Mouse (Mus musculus): ENCODE measurements at regions not wholly inside any gene's neighbourhood (a gene's known extent, or its start where the extent isn't known, plus 50 kb on each side); places are given as distances from the start of the nearest gene placed in this dataset.

DNA sequence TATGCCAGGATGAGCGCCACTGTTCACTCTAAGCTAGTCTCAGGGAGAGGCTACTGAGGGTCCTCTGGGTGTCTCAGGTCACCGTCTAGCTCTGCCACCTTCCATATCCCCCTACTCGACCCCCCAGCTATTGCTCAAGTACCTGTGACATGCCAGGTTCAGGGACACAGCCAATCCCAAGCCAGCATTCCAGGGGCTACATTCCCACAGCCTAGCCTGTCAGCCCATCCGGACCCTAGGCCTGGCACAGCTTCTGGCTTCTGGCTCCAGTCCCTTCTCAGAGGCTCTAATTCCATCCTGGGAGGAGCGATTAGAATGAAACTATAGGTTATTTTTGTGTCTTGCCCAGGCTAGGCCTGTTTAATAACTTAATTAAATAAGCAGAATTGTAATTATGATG is 105.2 kb downstream of the 1810010D01Rik start:
- DNase-seq: no peak

DNA sequence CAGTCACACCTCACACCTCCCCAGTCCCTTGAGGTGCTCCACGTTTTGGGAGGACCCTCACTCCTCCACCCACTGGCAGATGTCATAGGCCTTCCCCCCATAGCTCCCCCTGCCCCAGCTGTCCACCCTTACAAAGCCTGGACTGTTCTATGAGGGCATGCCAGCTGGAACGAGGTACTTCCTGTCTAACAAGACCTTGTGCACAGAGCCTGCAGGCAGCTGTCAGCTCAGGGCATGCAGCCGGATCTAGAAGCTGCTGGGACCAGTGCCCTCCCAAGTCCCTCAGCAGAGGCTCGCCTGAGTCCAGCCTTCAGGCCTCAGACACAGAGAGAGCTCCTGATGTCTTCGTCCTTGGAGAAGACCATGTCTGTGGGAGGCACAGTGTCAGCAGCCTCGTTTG is 105.7 kb downstream of the 1810010D01Rik start:
- peak; percentile 60 to 66 for DNase-seq

DNA sequence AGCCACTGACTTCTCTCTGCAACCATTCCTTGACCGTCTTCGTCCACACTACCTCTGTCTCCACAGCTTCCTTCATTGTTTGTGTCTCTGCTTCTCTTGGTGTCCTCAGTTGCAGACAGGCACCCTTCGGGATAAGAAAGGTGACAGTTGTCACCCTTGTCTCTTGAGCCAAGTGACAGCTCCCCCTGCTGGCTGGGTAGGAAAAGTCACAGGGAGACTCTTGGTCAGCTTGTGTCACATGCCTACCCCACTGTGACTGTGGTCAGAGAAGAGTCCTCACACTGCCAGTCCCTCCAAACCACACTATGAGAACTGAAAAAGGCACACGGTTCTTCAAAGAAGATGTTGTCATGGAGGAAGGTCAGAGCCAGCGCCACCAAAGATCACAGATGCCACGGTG is 109.6 kb downstream of the 1810010D01Rik start:
- peak in 1 of 2 experiments; percentile 58 for DNase-seq

DNA sequence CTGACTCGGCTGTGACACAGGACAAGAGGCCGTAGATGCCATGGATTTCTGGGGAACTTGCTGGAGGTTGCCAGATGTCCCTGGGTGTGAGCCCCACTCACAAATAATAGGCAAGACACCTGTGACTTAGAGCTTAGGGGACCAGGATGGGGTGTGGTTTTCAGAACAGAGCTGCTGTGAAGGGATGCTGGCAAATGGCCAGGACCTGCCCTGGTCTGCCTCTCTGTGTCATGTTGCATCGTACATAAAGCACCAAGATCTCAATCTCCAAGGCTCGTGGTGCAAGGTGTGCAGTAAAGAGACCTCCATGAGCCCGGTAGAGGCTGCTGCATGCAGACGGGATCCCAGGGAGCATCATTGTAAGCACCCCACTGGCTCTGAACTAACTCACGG is 113.8 kb downstream of the 1810010D01Rik start:
- peak in 1 of 2 experiments; percentile 36 for DNase-seq

DNA sequence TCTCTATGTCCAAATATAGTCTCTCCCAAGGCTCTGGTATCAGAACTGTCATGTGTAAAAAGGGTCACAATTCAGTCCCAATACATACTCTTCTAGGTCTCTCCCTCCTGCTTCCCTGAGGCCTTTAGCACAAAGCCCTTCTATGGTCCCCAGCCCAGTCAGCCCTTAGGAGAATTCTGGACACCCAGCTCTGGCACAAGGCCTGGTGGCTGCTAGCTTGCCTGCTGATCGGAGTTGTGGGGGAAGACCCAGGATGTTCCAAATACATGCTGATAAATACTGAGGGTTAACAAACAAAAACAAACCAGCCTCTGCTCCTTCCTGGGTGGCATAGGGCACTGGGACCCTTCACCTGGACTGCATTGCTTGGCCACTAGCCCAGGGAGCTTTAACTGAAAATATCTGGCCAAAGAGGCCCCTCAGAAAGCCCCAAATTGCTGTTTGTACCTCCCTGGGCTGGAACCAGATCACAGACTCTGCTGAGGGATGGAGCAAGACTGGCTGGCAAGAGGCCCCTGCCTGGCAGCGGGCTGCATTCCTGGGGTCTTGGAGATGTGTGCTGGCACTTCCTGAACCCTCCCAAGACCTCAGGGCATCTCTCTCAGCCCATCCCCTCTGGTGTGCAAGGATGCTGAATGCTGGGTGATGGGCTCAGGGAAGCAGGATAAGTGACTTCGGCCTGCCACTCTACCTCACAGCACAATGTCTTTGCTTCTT is 114.3 kb downstream of the 1810010D01Rik start:
- no peak for DNase-seq

DNA sequence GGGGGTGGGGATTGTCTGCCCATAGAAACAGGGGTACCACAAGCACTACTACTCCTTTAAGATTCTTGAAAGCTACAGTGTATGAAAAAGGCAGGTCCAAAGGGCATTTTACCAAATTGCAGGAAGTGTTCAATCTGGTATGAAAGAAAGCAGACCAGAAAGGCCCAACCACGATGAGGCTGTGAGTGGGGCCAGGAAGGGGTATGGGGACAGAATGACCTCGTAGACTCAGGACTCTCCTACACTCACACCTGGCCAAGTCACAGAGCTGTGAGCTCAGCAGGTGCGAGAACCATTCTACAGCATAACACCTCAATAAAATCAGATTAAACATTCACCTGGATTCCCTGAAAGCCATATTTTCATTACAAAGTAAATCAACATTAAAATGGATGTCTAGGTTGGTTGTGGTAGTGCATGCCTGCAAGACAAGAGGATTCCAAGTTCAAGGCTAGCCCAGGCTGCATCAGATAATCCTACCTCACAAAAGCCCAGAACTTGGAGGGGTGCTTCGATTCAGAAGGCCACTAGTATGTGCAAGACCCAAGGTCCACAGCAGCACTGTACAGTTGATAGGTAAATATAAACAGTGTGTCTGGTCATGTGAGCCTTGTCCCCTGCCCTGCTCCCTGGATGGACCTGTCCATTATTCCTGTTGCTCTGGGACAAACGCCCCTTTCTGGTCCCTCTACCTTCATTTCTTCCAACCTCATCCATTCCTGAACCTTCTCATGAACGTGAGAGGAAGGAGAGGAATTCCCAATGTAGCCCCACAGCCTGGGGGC is 115.3 kb downstream of the 1810010D01Rik start:
- DNase-seq: no peak

DNA sequence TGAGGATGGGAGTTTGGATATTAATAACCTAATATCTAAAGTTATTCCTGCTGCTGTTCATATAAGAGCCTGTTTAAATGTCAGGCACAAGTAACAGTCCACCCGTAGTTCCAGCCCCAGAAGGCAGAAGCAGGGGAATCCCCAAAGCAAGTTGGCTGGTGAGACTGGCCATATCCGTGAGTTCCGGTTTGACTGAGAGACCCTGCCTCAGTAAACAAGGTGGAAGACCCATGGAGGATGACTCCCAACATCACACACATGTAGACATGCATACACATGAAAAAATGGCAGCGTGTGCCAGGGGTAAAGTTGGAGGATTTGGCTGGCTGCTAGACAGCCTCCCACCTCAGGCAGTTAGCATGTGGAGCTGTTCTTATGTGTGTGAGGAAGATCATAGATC is 117.1 kb downstream of the 1810010D01Rik start:
- no peak for DNase-seq

DNA sequence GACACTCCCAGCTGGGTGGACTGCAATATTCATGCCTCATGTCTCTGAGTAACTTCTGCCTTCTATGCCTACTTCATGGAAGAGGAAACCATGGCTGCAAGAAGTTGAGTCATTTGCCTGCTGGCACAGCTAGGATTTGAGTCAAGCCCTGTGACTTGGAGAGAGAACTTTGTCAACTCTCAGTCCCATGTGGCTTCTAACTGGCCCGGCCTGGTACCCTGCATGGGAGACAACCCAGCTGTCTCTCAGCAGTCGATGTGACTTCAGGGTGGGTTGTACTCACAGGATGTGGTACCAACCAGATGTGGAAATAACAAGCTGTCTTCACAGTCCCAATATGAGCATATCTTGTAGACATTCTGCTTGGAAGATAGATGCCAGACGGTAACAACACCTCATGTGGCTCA is 118.6 kb downstream of the 1810010D01Rik start:
- DNase-seq: no peak

DNA sequence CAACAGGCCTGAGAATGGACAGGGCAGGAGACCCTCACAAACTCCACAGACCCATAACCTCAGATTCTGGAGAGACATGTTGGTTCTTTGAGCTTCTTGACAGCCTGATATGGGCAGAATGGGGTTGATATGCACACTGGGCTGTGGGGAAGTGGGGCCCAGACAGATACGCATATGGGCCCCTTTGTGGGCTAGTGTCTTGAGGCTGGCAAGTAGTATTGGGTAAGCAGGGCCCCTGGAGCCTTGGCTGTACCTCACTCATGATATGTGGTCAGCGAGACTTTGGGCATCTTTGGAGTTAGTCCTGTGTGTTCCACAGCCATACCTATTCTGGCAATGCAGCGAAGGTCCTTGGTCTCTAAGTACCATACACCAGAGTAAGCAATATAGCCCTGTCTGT is 119.3 kb downstream of the 1810010D01Rik start:
- no peak for DNase-seq

DNA sequence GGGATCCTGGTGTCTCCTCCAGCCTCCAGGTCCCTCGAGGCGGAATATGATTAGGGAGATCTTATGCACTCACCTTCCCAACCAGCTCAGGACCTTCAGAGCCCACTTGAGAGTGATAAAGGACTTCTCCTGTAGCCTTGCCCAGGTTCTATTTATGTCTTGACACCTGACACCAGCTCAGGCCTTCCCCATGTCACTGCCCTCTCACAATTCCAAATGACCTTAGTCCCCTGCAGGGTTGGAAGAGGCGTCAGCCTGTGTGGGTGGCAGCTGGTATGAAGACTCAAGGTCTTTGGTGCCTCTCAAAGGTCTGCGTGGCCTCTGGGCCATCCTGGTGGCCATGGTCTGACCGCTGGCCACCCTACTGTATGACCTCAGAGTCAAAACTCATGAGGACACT is 120.1 kb downstream of the 1810010D01Rik start:
- no peak for DNase-seq

DNA sequence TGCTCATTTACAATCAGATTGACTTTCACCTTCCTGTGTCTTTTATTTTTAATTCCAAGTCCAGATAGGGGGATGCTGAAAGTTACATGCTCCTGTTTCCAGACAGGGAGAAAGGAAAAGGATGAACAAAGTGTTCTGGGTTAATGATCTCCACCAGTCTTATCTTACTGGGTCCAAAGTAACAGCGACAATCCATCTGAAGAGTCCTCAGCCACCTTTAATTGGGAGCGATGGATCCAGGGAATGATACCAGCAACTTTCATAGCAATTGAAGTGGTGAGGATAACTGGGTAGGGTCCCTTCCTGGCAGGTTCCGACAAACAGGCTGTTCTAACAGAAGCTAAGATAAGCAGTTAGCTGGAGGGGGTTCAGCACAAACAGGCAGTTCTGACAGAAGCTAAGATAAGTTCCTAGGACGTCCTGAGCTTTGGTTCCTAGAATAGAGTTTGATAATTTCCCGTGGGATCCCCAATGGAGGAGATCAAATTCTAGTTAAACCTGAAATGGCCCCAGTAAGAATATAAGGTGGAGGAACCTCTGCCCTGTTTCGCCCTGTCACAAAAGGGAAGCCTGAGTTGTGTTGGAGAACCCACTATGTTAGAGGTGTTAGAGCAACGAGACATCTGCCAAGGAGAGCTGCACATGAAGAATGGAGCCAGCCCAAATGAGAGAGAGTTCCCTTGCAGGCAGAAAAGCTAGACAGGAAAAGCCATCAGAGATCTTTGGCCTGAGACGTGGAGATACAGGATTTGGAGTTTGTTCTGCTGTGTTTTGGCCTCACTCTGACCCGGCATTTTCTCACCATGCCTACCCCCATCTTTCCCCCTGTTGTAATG is 124.8 kb downstream of the 1810010D01Rik start:
- DNase-seq: no peak

DNA sequence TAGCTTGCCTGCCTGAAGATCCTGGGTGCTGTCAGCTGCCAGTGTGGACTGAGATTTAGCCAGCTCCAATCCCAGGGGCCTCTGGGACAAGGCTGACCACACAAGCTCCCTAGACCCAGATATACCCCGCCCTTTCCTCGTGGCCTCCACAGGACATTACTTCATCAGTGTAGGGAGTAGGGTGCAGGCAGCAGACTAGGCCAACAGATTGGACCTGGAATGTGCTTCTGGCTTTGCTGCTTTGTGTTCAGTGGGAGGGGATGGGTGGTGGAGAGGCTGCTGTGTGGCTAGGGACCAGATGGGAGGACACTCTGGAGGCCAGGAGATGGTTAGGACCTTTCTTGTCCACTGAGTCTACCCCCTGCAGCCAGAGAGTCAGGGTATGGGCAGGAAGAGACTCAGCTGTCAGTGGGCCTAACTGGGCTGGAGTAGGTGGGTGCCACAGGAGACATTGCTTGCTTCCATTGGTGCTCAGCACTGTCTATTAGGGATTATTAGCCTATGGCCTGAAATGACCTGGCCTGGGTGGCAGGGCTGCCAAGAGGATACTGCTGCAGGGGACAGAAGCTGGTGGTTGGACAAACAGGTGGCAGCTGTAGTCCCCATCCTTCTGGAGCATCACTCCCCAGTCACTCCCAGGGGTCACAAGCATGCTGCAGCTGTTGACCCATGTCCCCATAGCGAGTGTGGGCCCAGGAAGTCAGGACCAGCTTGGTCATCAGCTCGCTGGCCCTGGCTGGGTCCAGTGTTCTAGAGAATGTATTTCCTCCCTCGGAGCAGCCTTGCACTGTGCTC is 132.5 kb upstream of the Ccnd1 start:
- no peak for DNase-seq

DNA sequence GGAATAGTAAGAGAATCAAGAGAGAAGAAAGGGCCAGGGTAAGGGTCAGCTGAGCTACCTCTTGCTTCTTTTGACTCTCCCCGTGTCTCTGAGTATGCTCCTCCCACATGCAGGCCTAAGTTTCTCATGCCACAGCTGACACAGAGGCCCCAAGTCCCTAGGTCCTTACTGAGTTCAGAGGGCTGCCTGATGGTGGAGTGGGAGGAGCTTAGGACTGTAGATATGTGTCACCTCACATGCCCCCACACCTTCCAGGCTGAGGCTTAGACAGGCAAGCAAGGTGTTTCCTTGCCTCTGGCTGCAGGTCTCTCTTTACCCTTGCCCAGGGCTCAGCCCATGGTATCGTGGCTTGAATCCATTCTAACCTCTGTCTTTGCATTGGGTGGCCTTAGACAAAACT is 131.8 kb upstream of the Ccnd1 start:
- DNase-seq: no peak

DNA sequence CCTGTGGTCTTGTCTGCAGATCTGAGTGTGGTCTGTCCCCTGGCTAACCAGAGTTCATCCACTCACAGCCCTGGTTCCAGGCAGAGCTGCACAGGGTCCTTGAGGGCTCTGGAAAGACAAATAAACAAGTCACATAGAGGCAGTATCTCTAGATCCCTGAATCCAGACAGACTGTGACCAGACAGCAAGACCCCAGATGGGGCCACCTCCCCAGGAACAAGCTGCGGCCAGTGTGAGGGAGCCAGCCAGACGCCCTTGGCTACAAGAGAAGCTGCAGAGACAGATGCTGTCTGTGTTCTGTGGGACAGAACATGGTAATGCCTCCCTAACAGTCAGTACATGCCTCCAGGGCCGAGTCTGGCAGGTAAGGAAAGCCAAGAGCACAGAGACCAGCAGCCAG is 127.6 kb upstream of the Ccnd1 start:
- DNase-seq: no peak

DNA sequence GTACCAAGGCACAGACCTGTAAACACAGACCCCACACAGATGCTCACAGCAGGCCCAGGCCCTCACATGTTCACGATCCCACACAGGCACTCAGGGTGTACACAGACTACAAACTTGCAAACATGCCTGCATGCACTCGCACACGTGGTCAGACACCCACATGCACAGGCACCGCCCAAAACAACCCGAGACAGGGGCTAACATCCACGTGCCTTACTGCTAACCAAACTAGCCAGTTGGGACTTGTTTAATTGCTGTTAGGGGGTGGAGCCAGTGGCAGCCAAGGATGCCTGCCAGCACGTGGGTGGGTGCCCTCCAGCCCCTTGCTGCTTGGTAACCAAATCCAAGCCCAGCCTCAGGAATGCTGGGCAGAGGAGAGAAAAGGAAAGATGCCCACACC is 116.6 kb upstream of the Ccnd1 start:
- peak; percentile 14 to 21 for DNase-seq

DNA sequence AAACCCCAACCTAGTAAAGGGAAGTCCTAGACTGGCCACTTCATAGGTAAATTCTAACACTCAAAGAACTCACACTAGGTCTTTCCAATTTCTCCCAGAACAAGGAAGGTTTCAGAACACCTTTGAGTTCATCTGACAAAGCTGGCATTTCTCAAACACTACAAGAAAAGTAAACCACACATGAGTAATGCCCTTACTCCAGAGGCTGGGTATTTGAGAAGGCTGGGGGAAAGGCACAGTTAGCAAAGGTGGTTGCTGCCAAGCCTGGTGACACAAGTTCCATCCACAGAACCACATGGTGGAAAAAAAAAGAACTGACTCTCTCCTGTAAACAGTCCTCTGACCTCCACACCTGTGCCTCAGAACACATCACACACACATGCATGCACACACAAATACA is 111.9 kb upstream of the Ccnd1 start:
- DNase-seq: no peak

DNA sequence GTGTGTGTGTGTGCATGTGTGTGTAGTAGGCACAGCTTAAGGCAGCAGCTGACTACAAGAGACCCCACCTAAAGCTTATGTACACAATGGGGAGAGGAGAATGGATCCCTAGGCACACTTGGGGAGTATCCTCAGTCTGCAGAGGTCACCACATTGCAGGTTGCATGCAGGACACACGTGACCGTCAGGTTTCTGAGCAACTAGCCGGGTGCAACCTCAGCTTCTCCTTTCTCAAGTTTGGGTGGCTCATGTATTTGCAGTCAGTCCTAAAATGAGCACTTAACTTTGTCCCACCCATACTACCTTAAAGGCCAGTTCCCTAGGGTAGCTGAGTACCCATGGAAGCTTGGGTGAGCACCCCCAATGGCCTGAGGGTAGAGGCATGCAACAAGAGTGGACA is 111.0 kb upstream of the Ccnd1 start:
- DNase-seq: no peak

DNA sequence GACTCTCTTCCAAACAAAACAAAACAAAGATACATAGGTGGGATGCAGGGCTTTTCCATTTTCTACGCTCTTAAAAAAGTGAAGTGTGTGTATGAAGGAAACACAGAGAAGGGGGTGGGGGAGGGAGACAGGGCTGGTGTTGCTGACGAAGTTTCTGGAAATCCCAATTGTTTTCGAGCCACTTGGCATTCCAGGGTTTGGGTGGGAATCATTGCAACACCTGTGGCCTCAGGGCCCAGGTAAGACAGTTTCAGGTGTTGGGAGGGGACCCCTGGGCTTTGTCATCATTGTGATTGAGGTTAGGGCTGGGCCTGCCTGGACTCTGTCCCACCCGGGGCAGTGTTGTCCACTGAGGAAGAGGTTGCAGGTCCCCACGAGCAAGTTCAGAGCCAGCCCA is 108.8 kb upstream of the Ccnd1 start:
- DNase-seq: no peak

DNA sequence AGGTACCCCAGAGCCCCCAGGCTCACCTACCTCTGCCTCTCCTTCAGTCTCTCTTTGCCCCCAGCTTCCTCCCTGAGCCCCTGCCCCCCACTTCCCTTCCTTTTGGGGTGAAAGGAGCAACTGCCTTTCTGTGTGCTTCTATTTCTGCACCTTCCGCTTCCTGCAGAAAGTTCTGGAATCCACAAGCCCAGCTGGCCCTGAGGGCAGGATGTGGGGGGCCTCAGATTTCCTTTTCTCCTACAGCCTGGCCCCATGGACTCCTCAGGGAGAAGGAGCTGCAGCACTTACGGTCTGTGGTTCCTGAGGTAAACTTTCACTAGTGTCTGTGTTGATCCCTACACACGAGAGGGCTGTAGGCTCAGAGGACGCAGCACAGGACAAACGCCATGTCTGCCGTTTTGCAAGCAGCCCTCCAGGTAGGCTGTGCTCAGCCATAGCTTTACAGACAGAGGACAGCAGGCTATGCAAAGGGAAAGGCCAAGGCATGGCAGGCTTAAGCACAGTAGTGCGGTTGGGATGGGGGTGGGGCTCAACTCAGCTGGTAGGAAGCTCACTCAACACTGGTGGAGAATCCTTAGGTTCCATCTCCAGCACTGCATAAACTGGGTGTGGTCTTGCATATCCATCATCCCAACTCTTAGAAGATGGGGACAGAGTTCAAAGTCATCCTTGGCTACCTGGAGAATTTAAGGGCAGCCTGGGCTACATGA is 108.2 kb upstream of the Ccnd1 start:
- peak in 1 of 2 experiments; percentile 34 for DNase-seq

DNA sequence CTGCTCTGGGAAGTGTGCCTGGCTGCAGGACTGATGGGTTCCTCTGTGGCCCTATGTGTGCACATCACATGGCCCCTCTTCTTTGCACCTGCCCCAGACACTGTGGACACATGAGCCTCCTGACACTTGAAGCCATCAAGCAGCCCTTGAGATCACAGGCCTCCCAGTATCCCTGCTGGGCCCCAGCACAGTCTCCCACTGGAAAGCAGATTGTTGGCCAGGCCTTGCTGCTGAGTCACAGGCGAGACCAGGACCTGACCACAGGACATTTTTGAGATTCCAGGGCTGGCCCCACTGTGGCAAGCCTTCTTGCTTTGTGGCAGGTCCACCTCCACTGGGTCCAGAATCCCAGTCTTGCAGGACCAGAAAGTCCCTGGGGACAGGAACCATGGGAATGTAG is 105.5 kb upstream of the Ccnd1 start:
- peak in 1 of 2 experiments; percentile 18 for DNase-seq

DNA sequence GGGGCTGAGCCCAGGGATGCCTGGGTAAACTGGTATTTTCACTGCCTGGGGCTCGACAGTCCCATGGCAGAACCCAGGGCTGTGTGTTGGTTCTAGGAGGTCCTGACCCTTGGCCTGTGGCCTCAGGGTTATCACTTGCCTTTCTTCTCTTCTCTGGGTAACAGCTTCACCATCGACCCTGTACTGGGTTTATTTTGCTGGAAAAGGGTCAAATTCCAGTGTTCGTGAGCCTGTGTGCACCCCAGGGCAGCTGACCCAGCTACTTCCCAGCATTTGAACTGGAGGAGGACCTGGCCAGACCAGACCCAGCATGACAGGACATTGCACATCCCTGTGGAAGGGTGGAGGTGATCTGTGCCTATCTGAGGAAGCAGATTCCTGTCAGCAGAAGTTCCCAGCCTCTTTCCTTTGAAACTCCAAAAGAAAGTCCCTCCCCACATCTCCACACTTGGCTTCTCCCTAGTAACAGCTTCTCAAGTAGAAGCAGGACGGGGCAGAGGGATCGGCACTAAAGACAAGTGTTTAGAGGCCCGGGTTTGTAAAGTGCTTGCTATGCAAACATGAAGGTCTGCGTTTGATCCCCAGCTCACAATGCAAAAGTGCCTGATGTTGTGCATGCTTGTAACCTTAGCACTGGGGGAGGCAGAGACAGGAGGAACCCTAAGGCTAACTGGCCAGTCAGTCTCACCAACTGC is 103.9 kb upstream of the Ccnd1 start:
- no peak for DNase-seq

All from kidney, postnatal 36 days (tissue).